Mouse (Mus musculus): Measurements from ENCODE around the gene Inpp5e.
"Not testable (repeated sequence)": the region's sequence is repeated elsewhere in the genome, so short reads cannot be mapped to it uniquely, and the experiment has no call there.

The Inpp5e gene

DNA sequence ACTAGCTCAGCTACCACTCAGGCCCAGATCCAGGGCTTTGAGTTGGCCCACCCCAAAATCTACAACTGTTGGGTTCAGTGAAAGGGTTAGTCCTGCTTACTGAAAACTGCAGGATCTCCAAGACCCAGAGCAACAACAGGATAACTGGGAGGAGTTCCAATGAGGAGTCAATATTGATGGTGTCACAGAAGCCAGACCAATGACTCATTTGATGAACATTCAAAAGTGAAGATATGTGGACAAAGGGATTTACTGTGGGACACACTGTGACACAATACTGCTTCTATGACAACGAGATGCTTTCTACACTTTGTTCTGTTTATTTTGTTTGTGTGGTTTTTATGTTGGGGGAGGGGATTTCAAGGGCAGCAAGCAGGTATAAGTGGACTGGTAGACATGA lies 9.1 kb upstream of the Inpp5e start:
- no peak for DNase-seq (ENCODE audit: low spot score)

DNA sequence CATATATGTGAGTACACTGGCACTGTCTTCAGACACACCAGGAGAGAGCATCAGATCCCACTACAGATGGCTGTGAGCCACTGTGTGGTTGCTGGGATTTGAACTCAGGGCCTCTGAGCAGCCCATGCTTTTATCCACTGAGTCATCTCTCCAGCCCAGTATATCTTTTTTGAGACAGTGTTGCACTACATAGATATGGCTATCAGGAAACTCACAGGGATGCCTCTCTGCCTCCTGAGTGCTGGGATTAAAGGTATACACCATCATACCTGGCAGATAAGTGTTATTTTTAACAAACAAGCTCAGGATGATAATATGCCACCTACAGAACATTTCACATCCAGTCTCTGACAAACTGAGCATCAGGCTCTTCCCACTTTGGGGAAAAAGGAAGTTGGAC lies 8.1 kb upstream of the Inpp5e start:
- no peak for DNase-seq (ENCODE audit: low spot score)

DNA sequence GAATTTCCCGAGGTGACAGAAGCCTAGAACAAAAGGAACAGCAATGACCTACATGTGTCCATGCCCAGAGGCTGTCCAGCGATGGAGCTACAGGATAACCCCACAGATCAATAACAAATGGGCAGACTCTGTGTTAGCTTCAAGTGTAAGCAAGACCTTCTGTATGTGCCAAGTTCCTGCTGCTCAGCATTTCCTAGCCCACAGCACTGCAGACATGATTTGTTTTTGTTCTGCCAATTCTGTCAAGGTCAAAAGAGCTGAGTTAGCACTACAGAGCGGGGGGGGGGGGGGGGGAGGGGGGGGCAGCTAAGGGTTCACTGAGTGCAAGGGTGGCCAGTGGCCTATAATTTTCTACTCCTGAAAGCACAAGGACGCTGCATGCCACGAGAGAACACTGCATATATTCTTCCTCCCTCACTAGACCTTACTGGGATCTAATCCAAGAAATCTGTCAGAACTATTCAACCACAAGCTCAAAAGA lies 2.0 kb upstream of the Inpp5e start:
- DNase-seq (ENCODE audit: low spot score) = no peak

DNA sequence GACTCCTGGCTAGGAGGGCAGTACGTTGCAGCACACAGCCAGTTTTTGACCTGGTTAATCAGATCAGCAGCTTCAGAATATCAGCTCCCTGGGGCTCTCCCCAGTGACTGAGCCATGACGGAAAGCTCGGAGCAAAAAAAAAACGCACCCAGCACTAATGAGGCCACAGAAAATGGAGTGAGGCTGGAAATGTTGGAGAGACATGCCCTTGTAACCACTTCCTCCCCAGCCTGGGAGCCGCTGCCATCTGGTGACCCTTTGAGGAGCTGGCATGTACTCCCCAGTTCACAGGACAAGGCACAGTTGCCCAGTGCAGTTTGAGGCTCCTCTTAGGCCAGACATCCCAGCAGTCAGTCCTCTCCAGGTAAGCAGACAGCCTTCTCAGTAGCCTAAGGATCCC lies 1.1 kb upstream of the Inpp5e start:
- DNase-seq (ENCODE audit: low spot score) = no peak

DNA sequence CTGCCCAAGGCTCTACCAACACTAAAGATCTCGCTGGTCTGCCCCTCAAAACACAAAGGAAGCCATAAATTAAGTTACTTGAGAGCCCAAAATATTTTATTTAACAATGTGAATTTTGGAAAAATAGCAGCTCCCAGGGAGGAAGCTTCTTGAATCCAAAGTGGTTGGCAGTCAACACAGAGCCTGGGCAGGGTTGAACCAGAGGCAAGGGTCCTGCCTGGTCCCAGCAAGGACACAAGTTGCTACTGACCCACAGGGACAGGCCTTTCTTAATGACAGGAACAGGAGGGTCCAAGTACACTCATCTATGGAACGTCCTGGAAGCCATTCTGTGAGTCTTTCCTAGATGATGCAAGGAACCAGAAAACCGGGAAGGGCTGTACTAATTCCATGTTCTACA lies 359 bp upstream of the Inpp5e start:
- DNase-seq (ENCODE audit: low spot score) = no peak

DNA sequence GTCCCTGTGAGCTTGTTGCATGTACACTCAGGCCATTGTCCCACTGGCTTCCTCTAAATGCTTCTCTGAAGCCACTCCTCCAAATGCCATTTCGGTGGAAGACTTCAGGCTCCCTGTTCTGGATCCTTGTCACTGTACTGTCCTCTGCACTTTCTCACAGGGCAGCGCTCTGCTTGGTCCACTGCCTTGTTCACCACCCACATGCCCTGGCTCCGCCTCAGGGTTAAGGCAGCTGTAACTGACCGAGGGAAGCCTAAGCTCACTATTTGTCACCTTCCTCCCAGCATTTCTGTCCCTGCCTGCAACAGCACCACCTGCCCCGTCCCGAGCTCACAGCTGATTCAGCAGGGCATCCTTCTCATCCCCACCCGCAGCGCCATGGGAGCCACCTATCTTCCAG lies 5.7 kb downstream of the Inpp5e start:
- DNase-seq (ENCODE audit: low spot score) = no peak

DNA sequence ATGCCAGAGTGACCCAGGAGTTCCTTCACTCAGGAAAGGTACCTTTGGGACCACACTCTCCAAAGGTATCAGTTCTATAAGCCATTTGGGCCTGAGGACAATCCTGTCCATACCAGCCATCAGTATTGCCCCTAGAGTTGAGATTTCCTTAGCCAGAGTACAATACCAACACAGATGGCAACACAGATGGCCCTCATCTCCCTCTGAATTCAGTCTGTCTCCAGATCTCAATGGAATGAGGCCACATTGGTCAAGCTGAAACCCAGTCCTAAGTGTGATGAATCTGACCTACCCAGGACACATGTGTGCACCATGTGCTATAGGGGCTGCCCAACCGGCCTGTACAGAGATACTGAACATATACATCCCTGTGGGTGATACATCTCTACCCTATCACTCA lies 6.7 kb downstream of the Inpp5e start:
- DNase-seq (ENCODE audit: low spot score) = no peak

DNA sequence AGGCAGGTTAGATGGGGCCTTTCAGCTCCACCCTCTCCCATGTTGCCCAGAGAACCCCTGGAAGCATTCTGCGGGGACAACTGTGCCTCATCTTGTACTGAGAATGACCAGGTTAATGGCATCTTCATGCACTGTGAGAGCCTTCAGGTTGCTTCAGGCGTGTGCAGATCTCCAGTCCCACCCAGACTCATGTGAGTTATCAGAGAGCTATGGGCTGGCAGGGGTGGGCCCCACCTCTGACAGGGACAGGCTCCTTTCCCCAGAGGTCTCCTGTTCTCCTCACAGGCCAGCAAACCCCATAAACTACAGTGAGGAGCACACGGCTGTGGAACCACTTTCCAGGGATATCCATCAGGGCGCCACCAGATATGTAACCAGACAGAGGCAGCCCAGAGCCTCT lies 8.0 kb downstream of the Inpp5e start:
- no peak for DNase-seq (ENCODE audit: low spot score)

DNA sequence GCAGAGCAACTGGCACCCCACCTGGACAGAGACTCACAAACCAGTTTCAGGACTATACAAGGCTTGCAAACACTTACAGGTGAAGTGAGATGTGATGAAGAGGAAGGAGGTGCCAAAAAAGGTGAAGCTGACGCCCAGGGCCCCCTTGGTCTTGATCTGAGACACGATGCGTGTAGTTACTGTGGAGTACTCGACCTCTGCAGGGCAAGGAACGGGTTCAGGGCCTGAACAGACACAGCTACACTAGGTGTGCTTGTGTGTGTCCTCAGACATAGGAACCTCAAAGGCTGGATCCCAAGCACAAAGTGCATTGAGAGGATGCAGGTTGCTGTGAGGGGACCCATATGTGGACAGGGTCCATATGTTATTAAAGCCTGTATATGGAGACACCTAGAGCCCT lies 8.7 kb downstream of the Inpp5e start:
- DNase-seq (ENCODE audit: low spot score) = no peak

DNA sequence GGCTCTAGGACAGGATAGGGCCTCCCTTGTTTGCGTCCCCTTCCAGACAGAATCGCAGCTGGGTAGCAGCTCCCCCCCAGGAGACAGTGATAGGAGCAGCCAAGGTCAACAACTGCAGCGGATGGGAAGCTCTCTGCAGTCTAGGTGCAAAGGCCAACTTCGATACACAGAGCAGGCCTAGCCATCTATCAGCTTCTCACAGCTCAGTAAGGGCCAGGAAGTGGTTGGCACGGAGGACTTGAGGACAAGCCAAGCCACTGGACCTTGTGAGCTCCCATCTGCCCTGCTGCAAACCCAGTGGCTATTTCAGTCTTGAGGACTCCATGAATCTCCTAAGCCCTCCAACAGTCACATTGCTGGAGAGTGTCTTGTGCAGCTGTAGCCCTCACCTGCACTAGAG lies 9.4 kb downstream of the Inpp5e start:
- DNase-seq (ENCODE audit: low spot score) = no peak

DNA sequence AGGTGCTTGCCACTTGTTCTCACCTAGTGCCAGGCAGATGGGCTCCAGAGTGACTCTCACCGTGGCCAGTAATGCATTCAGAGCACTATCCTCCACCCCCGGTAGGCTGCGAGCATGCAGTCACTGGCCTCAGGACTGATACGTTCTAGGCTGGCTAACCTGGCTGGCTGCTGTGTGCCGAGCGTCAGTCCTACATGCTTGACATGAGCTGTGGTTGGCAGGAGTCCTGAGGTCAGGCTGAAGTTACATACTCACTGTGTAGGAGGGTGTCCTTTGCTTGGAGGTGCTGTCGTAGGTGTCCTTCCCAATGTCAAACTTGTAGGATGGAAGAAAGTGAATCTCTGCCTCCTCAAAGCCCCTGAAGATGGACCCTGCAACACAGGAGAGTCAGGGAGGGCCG lies 10.0 kb downstream of the Inpp5e start:
- no peak for DNase-seq (ENCODE audit: low spot score)

DNA sequence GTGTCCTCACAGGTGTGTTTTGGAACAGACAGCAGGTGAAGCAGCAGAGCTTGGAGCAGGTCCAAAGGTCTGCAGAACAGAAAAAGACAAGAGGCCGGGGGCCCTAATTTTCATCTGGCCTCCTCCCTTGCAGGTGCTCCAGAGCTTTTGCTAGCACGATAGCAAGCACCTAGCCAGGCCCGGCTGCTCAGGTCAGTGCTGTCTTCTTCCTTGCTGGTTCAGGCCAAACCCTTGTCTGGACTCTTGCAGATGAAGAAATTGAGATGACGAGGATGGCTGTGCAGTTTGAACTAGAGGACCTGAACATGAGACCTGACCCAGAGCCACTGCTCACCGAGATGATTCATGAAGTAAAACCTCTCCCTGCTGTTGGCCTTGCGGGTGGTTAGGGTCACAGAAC lies 17.4 kb downstream of the Inpp5e start:
- no peak for DNase-seq (ENCODE audit: low spot score)

DNA sequence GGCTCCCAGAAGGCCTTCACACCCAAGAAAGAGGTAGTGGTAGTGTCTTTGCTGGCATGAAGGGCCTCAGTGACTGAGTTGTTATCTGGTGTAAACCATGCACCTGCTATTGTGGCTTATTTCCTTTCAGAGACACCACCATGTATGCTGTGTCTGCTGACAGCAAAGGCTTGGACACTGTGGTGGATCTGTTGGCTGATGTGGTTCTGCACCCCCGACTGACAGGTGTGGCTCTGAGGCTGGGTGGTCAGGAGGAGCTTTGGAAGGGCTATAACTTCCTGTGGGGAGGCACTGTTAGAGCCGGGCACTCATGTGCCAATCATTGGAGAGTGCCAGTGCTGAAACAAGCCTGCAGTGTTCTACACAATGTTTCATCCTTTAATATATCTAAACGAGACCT lies 18.0 kb downstream of the Inpp5e start:
- DNase-seq (ENCODE audit: low spot score) = no peak

DNA sequence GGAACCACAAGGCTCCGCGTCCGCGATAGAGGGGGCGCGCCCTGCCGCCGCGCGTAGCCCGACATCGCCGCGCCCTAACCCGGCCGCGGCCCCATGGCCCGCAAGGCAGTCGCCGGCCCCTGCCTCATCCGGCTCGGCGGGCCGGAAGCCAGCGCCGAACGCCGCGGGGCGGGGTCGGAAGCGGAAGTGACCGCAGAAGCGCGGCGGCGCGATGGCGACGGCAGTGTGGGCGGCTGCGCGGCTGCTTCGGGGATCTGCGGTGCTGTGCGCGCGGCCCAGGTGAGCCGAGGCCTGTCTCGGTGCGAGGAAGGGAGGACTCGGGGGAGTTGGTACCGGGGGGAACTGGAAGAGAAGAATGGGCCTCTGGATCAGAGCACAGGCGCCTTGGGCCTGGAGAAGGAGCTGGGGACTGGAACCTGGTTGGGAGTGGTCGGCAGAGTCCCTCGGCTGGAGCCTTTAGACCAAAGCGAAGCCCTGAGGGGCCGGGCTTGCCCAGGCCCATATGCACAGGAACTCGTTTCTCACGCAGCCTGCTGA lies 19.8 kb downstream of the Inpp5e start, which contains the start of the genes Entr1 and Pmpca:
TSS of gene Entr1 (minus strand) at position 163 of the 537 bp plus-strand sequence.
TSS of gene Pmpca (plus strand) at position 186 of the 537 bp plus-strand sequence.
- peak; percentile 88 for DNase-seq (ENCODE audit: low spot score)

DNA sequence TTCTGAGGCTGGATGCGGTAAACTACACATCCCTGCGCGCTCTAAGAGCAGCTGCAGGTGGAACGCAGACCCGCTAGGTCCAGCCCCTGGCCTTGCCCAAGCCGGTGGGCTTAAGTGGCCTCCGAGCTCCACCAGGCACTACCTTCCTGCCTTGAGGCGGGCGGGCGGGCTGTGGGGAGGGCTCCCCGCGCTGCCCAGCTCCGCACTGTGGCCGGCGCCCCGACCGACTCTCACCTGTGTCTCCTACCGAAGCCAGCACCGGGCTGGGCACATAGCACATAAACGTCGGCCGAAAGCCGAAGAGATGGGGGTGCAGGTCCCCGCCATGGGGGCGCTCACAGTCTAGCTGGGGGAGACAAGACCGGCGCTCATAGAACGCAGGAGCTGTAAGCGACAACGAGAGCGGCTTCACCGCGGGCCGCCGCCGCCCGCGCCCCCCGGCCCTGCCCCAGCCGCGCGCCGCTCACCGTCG lies 20.3 kb downstream of the Inpp5e start:
- peak; percentile 16 for DNase-seq (ENCODE audit: low spot score)

DNA sequence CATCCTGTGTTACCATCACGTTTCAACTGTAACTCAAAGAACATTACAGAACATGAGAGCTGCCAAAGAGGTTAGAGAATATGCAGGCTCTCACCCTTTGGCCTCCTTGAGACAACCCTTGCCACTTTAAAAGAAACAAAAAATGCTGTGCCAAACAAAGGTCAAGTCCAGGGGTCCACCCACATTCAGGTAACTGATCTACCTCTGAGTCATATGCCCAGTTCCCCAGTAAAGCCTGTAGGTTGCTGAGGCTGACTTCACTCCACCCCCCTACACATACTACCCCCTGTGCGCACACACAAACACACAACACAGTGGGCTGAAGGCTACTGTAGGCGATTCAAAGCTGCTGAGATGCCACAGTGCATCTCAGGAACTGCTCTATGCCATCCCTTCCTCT lies 21.3 kb downstream of the Inpp5e start:
- DNase-seq (ENCODE audit: low spot score) = no peak

DNA sequence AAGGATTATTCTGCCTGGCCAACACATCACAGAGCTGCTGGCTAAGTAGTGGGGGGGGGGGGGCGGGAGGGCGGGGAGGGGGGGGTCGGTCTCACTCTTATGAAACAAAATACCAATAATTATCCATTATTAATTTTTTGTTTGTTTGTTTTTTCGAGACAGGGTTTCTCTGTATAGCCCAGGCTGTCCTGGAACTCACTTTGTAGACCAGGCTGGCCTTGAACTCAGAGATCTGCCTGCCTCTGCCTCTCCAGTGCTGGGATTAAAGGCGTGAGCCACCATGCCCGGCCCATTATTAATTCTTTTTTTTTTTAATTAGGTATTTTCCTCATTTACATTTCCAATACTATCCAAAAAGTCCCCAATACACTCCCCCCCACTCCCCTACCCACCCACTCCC lies 28.1 kb downstream of the Inpp5e start:
- DNase-seq (ENCODE audit: low spot score) = not testable (repeated sequence)

DNA sequence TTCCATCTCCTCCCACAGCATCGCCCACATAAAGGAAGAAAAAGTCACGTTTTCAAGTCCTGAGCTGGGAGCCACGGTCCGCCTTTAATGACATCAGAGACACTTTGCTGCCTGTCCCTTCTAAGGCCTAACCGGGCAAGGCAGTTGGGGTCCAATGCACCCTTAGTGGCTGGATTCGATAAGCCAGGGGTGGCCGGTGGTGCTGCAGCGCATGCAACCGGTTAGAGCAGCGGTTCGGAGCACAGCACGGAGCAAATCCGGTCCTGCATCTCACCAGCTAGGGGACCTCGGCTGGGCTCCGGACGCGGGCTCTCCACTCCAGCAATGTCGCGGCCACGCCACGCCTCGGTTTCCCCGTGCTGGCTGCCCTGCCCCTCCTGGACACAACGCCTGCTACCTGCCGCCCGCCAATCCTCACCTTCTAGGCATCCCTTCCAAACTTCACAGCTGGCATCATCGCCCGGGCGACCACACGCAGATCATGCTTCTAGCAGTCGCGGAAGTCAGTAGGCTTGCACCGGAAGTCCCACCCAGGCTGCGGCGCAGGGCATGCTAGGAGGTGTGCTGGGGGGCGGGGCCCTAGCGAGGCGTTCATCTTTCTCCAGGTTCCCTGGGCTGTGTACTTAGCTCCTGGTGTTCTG lies 28.8 kb downstream of the Inpp5e start, which contains the start of gene Snapc4:
TSS of gene Snapc4 (minus strand) at position 523 of the 641 bp plus-strand sequence.
- peak; percentile 87 for DNase-seq (ENCODE audit: low spot score)

DNA sequence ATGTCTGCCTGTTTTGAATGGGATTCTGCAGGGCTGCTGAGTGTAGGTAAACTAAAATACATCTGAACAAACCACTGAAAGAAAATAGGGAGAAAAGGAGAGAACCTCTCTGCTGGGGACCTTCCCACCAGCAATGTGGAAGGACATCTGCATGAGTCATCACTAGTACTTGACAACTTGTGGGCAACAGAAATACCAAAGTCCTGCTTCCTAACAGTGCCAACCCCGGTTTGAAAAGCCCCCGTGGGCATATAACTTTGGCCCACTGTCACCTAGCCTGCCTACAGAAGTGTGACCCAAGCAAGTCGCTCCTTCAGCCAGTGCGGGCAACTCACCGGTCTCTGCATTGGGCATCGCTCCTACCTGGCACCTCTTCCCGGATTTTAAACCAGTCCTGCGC lies 36.6 kb downstream of the Inpp5e start:
- DNase-seq (ENCODE audit: low spot score) = no peak

DNA sequence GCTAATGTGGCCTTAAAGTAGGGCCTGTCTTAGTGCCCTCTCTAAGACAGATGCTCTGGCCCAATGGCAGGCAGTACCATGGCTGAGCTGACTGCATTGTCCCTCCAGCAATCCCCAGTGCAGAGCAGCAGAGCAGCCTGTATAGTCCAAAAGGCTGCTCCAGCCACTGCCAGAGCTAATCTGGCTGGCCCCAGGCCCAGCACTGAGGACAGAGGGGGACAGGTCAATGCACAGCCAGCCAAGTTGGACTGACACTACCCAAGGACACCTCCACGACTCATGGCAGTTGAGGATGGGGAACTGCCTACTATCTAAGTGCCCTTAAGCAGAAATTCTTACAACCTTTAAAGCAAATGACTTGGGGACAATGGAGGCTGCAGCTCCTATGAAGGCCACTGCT lies 40.4 kb downstream of the Inpp5e start:
- no peak for DNase-seq (ENCODE audit: low spot score)

DNA sequence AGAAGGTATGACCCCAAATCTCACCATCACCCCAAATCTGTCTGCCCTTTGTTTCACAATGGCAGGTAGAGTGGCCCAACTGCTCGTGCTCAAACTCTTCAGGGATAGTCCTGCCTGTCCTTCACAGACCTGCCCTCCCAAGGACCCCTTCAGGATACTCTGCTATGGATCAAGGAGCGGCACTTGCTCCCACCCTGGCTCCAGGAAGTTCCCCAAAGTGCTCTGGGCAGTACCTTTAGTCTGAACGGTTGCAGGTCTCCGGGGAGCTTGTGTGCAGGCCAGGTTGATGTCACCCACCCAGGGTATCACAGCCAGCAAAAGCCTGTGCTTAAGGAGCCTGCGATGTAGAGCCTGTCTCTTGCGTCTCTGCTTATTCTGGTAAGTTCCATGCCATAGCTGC lies 41.1 kb downstream of the Inpp5e start:
- DNase-seq (ENCODE audit: low spot score) = no peak

DNA sequence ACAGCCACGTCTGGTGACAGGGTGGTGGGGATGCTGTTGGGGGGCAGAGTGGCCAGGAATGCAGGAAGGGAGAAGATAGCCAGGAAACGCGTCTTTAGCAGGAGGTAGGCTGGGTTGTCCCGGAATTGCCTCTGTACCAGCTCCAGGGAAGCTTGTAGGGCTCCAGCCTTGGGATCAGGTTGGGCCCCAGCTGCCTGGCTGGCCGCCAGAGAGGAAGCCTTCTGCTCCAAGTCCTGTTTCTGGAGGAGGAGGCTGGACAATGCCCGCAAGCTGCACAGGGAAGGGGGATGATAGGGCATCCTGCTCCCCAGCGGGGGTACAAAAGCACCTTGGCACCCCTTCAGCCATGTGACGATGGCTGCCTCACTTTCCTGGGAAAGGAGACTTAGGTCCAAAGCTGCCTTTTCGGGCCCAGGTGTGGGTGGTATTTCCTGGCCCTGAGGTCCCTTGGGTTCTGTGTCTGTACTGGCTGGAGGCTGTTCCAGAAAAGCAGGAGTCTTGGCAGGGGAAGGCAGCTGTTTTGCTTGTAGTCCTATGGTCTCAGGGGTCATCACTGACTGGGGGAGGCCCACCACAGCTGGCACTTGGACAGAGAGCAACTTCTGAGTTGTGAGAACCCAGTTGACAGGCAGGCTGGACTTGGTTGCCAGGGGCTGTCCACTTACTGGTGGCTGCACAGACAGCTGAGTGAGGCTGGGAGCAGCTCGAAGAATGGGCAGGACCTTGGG lies 44.1 kb downstream of the Inpp5e start:
- DNase-seq (ENCODE audit: low spot score) = no peak

DNA sequence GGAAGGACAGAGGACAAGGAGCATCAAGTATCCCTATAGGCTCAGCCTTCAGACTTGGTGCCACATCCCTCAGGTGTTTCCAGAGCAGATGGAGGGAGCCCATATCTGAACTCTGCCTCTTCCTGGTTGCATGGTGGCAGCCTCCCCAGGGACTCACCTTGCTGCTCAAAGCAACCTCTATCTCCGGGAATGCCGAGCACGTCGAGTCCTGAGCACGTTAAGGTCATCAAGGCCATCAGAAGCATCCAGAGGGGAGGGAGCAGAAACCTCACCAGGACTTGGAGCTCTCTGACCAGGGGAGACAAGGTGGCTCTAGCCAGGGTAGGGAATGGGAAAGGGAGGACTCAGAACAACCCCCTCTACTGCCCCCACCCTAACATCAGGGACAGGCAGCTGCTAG lies 45.5 kb downstream of the Inpp5e start:
- DNase-seq (ENCODE audit: low spot score) = no peak

Data from retina, embryonic 14.5 days (tissue).